Mouse (Mus musculus): ENCODE data around the gene Cdk5rap3.

Cdk5rap3 gene

DNA sequence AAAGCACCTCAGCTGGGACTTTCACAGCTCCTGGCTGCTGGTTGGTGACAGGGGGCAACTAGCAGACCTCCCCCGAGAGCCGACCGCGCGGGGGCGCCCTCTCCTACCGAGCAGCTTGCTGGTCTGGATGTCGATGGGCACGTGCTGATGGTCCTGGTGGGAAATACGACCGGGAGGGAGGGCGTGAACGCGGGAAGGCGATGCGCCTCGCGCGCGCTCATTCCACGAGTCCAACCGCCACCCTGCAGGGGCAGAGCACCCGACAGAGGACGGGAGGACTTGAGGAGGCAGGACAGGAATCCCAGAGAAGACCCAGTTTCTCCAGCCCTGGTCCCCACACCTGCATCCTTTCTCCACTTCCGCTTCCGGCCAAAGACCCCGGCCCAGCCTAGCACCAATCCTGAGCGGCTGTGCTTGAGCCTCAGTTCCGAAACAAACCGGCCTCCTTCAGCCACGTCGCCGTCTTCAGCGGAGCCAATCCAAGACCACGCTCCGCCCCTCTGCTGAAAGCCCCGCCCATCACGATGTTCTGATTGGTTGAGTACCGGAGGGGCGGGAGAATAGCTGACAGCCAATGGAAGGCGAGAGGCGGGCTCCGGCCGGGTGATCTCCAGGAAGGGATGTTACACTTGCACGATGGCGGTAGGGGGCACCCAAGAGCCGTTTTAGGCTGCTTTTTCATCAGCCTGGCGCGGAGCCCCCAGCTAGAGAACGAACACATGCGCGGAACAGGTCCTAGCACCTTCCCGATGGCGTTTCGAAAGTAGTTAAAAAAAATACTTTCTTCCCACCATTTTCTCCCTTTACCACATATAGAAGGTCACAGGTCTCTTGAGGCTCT is at the start of gene Cdk5rap3:
Cdk5rap3 (minus strand) TSS at position 453 of the 841 bp plus-strand sequence.
- peak; percentile 99 for DNase-seq

DNA sequence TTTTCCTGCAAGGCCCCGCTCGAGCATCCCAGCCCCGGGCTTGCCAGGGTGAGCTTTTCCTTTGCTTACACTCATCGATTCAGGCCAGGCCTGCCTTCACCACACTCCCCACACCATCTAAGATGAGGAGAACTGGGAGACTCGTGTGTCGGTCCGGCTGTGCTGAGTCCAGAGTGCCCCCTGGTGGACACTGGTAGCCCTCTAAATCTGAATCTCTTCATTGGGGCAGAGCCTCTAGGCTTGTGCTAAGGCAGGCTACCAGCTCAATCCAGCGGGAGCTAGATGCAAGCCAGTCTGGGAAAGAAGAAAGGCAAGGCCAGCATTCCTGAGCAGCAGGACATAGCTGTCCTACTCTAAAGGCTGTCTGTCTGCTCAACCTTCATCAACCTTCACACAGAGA is 47.3 kb upstream of the Cdk5rap3 start:
- DNase-seq: peak; percentile 97

DNA sequence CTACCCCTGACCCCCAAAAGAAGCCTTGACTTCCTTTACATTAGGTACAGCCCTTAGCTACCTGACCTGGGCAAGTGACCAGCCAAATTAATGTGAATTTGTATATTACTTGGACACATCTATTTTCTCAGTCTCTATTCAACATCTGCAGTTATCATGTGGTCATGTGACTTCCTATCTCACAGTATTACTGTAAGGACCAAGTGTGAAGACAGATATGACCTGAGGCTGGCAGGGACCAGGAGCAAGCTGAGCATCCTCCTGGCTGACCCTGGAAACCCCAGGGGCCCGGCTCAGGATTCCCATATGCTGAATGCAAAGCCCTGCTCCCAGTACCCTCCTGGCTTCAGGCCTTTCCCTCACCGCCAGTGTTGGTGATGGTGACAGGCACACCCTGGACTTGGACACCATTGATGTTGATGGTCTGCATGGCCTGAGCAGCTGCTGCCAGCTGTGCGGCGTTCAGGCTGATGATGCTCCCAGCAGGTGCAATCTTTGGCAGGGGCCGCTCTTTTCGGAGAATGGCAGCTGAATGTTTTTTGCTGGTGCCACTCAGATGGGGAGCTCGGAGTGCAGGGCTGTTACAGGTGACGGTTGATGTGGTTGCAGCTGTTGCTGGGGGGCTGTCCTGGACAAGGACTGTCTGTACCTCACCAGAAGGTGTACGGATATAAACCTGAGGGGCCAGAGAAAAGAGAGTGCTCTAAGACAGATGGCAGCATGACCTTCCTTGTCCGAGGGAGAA is 40.9 kb upstream of the Cdk5rap3 start:
- no peak for DNase-seq

DNA sequence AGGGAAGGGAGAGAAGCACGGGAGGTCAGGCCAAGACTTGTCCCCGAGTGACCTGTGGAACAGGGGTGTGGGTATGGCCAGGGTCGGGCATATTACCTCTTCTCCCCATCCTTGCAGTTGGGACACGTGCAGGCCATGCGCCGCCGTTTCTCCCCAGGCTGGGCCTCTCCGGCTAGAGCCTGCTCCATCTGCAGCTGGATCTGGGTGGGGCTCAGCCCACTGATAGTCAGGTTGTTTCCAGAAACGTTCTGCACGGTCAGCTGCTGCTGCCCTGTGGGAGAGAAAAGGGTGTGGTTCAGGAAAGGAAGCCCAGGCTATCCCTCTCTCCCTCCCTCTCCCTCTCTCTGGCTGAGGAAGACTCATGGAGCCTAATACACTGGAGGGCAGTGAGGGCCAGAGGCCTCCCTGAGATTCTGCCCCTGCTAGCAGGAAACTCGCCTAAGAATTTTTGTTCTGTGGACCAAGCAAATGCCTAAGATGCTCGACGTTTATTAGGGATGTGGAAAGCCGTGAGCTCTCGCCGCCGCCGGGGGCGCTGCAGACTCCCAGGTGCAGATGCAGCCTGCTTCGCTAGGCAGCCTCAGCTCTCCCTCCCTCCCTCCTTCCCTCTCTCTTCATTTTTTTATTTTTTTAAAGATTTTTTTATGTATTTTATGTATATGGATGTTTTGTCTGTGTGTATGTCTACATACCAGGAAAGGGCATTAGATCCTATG is 39.9 kb upstream of the Cdk5rap3 start:
- DNase-seq: peak; percentile 49

DNA sequence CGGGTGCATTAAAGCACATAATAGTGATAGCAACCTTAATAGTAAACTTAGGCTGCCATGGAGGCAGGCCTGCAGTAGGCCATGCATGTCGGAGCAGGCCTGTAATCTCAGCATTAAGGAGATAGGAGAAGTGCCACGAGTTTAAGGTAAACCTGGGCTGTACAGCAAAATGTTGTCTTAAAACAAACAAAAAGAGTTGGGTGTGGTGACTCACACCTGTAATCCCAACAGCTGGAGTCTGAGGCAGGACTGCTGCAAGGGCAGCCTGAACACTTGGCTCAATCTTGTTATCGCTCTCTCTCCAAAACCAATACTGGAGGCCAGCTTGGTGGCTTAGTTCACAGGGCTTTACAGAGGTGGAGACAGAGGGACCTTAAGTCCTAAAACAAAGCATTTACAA is 38.8 kb upstream of the Cdk5rap3 start:
- DNase-seq: no peak

DNA sequence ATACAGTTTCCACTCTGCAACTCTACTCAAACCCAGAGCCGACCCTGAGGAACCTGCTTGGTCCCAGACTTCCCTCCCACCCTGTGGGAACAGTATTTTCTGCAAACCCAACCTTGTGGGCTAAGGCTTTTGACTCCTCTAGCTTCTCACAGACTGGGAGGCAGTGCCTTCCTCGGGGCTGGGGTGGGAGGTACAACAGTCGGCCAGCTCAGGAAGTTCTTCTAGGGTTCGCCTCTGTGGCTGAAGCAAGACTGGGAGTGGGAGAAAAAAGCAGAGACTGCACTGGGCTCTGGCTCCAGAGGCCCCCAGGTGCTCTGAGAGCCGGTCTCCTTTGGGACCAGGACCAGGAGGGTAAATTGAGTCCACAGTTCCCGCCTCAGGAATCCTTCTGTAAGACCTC is 36.6 kb upstream of the Cdk5rap3 start:
- DNase-seq: no peak

DNA sequence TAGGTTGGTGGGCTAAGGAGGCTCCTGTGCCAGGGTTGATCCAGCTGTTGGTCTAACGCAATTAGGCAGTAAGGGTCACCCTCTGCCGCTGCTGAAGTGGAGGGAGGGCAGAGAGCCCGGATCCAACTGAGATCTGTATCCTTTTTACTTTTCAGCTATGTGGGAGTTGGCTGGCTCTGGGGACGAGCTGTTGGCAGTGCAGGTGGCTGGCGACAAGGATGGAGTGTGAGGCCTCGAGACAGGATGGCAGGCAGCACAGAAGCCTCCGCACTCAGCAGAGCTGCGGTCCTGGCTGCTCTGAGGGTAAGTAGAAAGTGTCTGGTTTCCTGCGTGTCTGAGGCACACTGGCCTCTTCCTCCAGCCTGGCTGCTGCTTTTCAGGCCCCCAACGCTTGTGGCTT is 36.1 kb upstream of the Cdk5rap3 start:
- no peak for DNase-seq

DNA sequence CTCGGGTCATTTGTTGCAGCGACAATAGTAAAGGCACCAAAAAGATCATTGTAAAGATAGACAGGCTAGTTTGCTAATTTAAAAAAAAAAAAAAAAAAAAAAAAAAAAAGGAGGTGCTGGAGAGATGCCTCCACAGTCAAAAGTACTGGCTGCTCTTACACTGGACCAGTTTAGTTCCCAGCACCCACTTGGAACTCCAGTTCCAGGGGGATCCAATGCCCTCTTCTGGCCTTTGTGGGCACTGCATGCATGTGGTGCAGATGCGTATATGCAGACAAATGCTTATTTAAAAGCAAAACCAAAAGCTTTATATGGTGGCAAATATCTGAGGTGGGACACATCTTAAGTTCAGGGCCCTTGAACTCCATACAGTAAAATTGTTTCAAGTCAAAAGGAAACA is 34.5 kb upstream of the Cdk5rap3 start:
- no peak for DNase-seq

DNA sequence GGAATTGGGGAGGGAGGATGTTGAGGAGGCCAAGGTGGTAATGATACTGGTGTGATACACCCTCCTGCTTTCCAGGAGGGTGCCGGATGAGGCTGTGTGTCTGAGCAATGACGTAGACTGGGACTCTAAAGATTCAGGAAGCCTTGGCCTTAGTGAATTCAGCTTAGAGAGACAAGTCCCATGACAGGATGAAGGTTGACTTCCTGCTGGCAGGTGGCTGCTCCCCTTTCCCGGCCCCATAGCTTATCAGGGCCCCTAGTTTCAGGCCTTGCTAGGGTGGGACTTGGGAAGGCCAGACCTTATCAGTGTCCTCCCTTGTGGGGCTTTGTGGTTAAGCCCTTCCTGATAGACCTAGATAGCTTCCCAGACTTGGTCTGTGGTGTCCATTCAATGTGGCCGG is 31.6 kb upstream of the Cdk5rap3 start:
- DNase-seq: no peak

DNA sequence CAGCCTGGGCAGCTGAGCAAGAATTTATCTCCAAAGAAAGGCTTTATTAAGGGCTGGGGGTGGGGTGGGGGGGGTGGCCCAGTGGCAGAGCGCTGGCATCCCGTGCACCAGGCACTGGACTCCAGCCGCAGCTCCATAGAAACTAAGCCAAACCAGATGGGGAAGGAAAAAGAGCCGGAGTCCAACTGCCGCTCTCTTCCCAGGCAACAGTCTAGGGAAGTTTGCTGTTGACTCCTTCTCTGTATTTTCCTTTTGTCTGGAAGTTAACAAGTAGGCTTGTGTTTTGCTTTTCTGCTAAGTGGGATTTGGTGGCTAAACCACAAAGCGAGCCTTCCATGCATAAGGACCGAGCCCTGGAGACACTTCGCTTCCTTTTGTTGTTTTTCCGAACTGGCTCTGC is 30.2 kb upstream of the Cdk5rap3 start:
- DNase-seq: no peak

DNA sequence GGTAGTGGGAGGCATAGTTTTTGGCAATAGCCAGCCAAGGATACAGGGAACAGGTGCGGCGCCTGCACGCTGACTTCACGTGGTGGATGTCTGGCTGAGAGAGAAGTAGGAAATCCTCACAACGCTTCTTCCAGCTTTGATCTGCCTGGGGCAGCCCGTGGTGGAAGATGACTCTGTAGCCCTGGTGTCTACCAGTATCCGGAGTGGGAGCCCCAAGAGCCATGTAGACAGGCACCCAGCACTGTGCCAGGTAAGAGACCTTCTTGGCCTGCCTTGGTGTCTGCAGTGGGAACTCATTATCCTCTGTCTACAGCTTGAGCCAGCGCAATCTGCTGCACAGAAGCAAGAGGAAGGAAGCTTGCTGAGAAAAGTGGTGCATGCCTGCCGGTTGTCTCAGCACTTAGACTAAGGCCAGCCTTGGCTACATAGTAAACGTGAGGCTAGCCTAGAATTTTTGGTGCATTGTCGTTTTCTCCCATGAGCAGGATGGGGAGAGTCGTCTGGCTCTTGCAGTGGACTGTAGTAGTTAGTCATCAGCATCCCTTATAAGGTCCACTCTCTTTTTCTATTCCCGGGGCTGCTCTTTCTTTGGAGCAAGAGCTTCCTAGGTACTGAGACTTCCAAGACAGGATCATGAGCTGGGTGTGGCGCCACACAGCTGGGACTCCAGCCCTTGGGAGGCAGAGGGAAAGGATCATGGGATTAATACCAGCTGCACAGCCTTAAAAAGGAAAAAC is 28.7 kb upstream of the Cdk5rap3 start:
- no peak for DNase-seq

DNA sequence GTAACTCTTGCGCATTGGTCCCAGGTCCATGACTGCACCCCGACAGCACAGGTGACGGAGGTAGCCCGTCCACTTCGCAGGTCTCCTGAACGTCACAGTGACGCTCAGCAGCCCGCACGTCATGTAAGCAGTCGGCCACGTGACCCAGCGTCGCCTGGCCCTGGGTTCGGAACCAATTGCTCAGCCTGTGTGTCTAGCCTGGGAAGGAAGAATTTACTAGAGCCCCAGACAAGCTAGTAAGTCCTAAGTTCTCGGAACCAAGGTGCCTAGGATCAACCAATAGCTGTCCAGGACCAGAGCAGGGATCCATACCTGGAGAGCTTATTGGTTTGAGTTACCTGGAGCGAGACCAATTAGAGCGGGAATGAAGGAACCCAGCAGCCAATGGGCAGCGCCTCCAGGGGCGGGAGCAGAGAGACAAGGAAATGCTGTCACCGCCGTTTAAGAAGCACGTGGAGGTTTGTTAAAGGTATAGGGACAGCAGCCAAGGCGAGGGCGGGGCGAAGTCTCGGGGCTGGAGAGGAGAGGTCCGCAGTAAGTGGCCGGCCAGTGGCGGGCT is 27.5 kb upstream of the Cdk5rap3 start, which contains the start of gene Pnpo:
Pnpo (minus strand) TSS at position 241 of the 559 bp plus-strand sequence.
- DNase-seq: peak; percentile 93

DNA sequence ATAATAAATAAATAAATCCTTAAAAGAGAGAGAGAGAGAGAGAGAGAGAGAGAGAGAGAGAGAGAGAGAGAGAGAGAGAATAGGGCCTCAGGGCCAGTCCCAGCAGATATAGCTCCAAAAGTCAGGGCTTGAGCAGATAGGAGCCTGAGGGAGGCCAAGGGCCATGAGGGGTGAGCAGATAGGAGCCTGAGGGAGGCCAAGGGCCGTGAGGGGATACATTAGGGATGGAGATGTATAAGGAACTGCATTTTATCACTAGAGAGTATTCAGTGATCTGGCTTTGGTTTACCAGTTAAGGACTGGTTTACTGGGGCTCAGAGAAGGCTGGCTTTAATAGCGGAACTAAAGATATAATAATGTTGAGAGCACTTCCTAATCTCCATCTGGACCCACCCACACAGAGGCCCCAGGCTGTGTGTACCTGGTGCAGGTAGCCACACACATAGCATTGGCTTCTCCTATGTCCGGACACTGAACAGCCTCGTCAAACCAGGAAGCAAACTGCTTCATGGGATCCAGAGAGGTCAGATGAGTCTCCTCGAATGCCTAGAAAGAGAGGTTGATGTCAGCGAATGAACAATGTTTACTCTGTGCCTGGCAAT is 25.8 kb upstream of the Cdk5rap3 start:
- no peak for DNase-seq

DNA sequence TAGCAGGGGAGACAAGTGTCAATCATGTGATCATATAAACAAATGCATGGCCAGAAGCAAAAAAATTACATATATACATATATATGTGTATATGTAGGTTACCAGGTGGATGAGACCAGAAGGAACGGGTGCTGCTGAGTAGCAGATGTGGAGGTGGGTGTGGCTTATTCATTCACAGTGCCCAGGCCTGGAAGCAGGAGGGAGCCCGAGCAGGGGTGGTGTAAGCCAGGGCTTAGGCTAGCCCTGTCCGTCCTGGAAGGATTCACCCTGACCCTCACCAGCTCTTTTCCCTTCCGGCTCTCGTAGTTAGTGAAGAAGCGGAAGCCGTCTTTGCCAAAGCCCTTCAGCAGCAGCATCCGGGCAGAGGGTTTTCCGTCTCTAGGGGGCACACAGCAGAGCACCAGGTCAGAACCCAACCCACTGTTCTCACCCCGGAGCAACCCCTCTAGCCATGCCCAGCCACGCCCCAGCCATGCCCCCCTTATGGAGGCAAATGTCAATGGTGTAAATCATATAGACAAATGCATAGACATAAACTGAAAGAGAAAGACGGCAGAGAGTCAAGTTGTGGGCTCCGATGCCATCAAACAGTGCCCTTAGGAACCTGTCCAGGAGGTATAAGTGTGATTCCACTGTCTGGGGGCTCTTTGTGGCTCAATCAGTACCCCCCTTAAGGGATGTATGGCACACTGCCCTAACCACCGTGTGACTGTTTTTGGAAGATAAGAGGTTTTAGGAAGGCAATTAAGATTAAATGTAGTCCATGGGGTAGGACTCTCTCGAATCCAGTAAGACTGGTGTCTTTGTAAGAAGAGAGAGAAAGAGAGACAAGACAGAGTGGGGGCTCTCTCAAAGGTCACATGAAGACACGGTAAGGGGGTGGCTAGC is 24.5 kb upstream of the Cdk5rap3 start:
- DNase-seq: no peak

DNA sequence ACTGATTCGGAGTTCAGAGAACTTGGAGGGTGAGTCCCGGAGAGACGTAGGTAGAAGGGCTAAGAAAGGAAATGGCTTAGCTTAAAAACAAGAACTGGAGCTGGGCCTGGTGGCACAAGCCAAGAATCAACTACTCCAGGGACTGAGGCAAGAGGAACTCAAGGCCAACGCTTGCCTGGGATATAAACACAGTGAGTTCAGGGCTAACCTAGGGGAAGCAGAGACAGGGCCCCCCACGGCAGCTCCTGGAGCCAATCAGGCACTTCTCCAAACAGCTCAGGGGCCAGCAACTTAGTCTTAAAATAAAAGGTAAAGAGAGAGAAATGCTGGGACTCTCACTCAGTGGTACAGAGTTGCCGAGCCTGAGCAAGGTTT is 22.1 kb upstream of the Cdk5rap3 start:
- no peak for DNase-seq

DNA sequence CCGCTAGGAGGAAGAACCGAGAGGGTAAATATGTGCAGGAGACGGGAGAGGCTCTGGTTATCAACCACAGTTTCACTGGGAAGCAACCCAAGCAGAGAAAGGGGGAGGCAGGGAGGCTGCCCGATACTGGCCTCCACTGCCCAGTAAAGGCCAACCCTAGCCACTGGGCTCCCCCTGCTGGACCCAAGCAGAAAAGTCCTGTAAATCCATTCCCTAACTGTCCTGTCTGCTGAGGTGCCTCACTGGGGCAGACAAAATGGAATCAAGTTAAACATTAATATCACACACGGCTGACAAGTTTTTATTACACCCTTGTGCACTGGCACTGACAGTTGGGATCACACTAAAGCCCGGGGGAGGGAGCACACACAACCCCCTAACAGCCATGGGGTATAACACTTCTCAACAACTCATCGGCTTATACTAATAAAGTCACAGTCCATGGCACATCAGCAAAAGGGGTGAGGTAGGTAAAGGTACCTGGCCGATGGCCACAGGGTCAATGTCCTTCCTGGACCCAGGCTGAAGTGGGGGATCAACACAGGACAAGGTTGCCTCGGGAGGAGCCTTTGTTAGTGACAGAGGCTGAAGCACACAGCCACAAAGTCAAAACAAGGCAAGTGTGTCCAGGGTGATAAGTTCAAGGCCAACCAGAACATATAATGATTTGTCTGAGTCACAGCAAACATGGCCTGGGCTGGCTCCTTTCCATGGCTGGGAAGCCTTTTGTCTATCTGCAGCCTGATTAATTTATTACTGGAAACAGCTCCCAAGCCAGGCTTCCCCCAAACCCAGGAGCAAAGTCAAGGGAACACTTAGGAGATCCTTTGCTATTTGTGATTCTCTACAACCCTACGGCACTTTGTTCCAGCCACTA is 21.5 kb upstream of the Cdk5rap3 start:
- DNase-seq: peak; percentile 86

DNA sequence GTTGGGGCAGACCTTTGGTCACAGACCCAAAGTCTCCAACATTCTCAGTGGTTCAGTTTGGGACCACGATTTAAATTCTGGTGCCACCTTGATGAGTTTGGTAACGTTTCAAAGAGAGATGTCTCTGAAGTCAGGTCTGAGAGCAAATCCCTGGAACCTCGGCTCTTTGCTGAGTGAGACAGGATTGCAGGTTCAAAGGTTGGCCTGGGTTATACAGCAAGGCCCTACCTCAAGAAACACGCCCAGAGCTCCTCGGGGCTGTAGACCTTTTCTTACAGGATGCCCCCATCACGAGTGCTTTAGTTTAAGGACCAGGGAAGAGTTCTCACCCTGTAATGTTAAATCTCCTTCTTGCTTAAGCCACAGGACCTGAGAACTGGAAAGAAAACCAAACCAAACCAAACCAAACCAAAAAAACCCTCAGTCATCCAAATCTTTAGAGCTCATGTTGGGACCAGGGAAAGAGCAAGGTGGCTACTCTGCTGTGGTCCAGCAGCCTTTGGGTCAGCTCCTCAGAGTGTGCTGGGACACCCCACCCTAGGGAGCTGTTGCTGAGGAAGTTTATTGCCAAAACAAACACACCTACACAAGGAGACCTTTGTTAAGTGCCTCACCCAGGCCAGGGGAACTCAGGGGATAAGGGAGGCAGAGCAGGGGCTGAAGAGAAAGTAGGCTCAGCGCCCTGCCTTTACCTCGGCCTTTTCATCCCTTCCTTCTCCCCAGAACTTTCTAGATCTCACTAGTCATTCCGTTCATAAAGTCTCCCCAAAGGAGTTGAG is 19.8 kb upstream of the Cdk5rap3 start:
- DNase-seq: no peak

DNA sequence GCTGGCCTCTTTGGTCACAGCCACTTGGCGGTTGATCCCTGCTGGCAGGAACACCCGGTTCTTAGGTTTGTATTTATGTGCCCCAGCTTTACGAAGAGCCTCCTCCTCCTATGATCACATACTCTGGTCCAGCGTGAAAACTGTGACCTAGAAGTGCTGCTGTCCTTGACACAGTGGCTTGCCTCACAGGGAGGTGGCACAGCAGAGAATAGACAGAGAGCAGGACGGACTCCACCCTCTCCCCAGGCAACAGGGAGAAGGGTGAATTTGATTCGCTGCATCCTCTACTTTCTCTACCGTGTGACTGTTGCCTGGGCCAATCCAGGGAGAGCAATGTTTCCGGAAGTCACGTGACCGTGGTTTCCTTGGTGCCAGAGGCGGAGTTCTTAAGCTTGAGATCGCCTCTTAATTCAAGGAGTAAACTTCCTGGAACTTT is 18.6 kb upstream of the Cdk5rap3 start:
- DNase-seq: peak; percentile 83
